Mouse (Mus musculus) liver, embryonic 13.5 days (tissue): ENCODE measurements around the gene Safb. TPM values are rescaled to one million over a fixed set of nuclear protein-coding genes. Genes with fewer than 3 reads are reported as not detected.

Experiments
- ATAC-seq: fragments of 200-750 bp; cut with Nextera tagmentation; 2 replicates; pipeline ENCODE4 v1.8.0; 2017; ENCODE audit warnings: low read depth, mild to moderate bottlenecking, moderate number of reproducible peaks, moderate library complexity
- DNase-seq: peaks from one replicate; pipeline ENCODE4 v3.0.0; 2022
- H3K27ac ChIP-seq: fragments of 300-500 bp; sonication (generic); 2 replicates; pipeline ENCODE4 v1.5.1; 2015; ENCODE audit warnings: moderate library complexity, mild to moderate bottlenecking, inconsistent platforms
- H3K27me3 ChIP-seq: fragments of 300-500 bp; sonication (generic); 2 replicates; pipeline ENCODE4 v1.6.1; 2015; ENCODE audit warnings: mild to moderate bottlenecking, inconsistent platforms
- H3K36me3 ChIP-seq: fragments of 300-500 bp; sonication (generic); 2 replicates; pipeline ENCODE4 v1.6.1; 2015; ENCODE audit warnings: mild to moderate bottlenecking, inconsistent platforms
- H3K4me1 ChIP-seq: fragments of 300-500 bp; sonication (generic); replicated peaks from 2 replicates; pipeline ENCODE4 v1.6.1; 2015; ENCODE audit warnings: inconsistent platforms
- H3K4me2 ChIP-seq: fragments of 300-500 bp; sonication (generic); 2 replicates; pipeline ENCODE4 v1.6.1; 2015; ENCODE audit warnings: inconsistent platforms, mild to moderate bottlenecking, moderate library complexity
- H3K4me3 ChIP-seq: fragments of 300-500 bp; sonication (generic); replicated peaks from 2 replicates; pipeline ENCODE4 v1.5.1; 2015; ENCODE audit warnings: mild to moderate bottlenecking, inconsistent platforms
- H3K9ac ChIP-seq: fragments of 300-500 bp; sonication (generic); 2 replicates; pipeline ENCODE4 v1.6.1; 2015; ENCODE audit warnings: mild to moderate bottlenecking, inconsistent platforms
- H3K9me3 ChIP-seq: fragments of 300-500 bp; sonication (generic); replicated peaks from 2 replicates; pipeline ENCODE4 v1.6.1; 2016; ENCODE audit warnings: inconsistent platforms
- WGBS: fragments of 180-500 bp; shearing (Covaris S2); methylation state at CpG from one replicate; pipeline ENCODE4 v1.1.7; 2015; ENCODE audit not compliant: insufficient replicate concordance; 5-methylcytosine and 5-hydroxymethylcytosine counted together
- polyA plus RNA-seq: library from polyadenylated mRNA; unstranded; fragments of >200 nt; fragmentation: Nextera tagmentation; extraction: Ambion mirVana; gene quantifications from 2 replicates; pipeline ENCODE4 v1.2.1, GENCODE M21; 2015

The Safb gene
- polyA plus RNA-seq, result 44.4 and 59.7 TPM in 2 replicates

GRCm38 (mm10) chr17:56584257-56585130 lies at the start of gene Safb, which contains the start of gene Safb2:
Safb (plus strand) TSS chr17:56584825.
Safb2 (minus strand) TSS chr17:56584585.
- H3K4me2 ChIP-seq, result peak within 1 kb of the TSS; percentile 92
- H3K4me1 ChIP-seq, result peaks cover 68% of the 10 kb centered on the region
- DNase-seq (peak; percentile 98), ATAC-seq (peak; percentile 94)
- WGBS, result under 1% methylated on average over 95 of the region's 101 CpGs
- H3K4me3 ChIP-seq, result peak within 1 kb of the TSS; percentile 95
- H3K9ac ChIP-seq, result peak within 1 kb of the TSS; percentile 95
- H3K9me3 ChIP-seq, result no peaks in the 10 kb centered on the region
- no peaks in the 10 kb centered on the region for H3K27me3 ChIP-seq
- H3K27ac ChIP-seq, result peak within 1 kb of the TSS; percentile 96
- H3K36me3 ChIP-seq, result peaks cover 70% of the 10 kb centered on the region

GRCm38 (mm10) chr17:56536192-56536591 lies 48.4 kb upstream of the Safb start:
- H3K4me2 ChIP-seq, result no peak overlapping the region
- H3K4me3 ChIP-seq, result no peak overlapping the region
- no peak overlapping the region for H3K27ac ChIP-seq
- no peak overlapping the region for H3K9ac ChIP-seq
- H3K9me3 ChIP-seq, result no peaks in the 10 kb centered on the region
- peaks cover 4% of the 10 kb centered on the region; the same call in 1 of the 2 replicates for H3K4me1 ChIP-seq
- H3K36me3 ChIP-seq, result no peaks in the 10 kb centered on the region
- WGBS, result 47% methylated on average over 14 of the region's 14 CpGs
- 0 out of 2 replicates have a peak, but pooled peaks cover 6% of the 10 kb centered on the region for H3K27me3 ChIP-seq
- DNase-seq (no peak), ATAC-seq (no peak)

GRCm38 (mm10) chr17:56536874-56537273 lies 47.8 kb upstream of the Safb start:
- no peak for ATAC-seq
- no peak overlapping the region for H3K4me2 ChIP-seq
- WGBS, result 62% methylated on average over 3 of the region's 3 CpGs
- DNase-seq, result no peak
- no peaks in the 10 kb centered on the region for H3K36me3 ChIP-seq
- 0 out of 2 replicates have a peak, but pooled peaks cover 6% of the 10 kb centered on the region for H3K27me3 ChIP-seq
- H3K4me3 ChIP-seq, result no peak overlapping the region
- H3K9me3 ChIP-seq, result no peaks in the 10 kb centered on the region
- H3K9ac ChIP-seq, result no peak overlapping the region
- H3K27ac ChIP-seq, result no peak overlapping the region
- peaks cover 4% of the 10 kb centered on the region; the same call in 1 of the 2 replicates for H3K4me1 ChIP-seq

GRCm38 (mm10) chr17:56537912-56538311 lies 46.7 kb upstream of the Safb start:
- no peak for DNase-seq
- H3K4me3 ChIP-seq, result no peak overlapping the region
- H3K27ac ChIP-seq, result no peak overlapping the region
- 46% methylated on average over 8 of the region's 8 CpGs for WGBS
- no peak overlapping the region for H3K9ac ChIP-seq
- no peak overlapping the region for H3K4me2 ChIP-seq
- ATAC-seq, result no peak
- peaks cover 4% of the 10 kb centered on the region; the same call in 1 of the 2 replicates for H3K4me1 ChIP-seq
- H3K9me3 ChIP-seq, result no peaks in the 10 kb centered on the region
- no peaks in the 10 kb centered on the region for H3K36me3 ChIP-seq
- H3K27me3 ChIP-seq, result peaks cover 12% of the 10 kb centered on the region; the same call in 1 of the 2 replicates

- DNase-seq (no peak), ATAC-seq (peak; percentile 43)
Measured at GRCm38 (mm10) chr17:56540562-56540975, 44.1 kb upstream of the Safb start.

GRCm38 (mm10) chr17:56542736-56543135 lies 41.9 kb upstream of the Safb start:
- no peak overlapping the region for H3K27ac ChIP-seq
- H3K4me1 ChIP-seq, result peaks cover 8% of the 10 kb centered on the region; the same call in 1 of the 2 replicates
- H3K4me2 ChIP-seq, result no peak overlapping the region
- no peak for DNase-seq
- WGBS, result 48% methylated on average over 8 of the region's 8 CpGs
- no peak overlapping the region for H3K9ac ChIP-seq
- no peak overlapping the region for H3K4me3 ChIP-seq
- H3K9me3 ChIP-seq, result no peaks in the 10 kb centered on the region
- ATAC-seq, result no peak
- peaks cover 7% of the 10 kb centered on the region; the same call in 1 of the 2 replicates for H3K27me3 ChIP-seq
- no peaks in the 10 kb centered on the region for H3K36me3 ChIP-seq

More at GRCm38 (mm10) chr17:56540562-56540975, 44.1 kb upstream of the Safb start:
- Histone ChIP-seq H3K9ac (no peak overlapping the region), H3K4me2 (no peak overlapping the region), H3K36me3 (no peaks in the 10 kb centered on the region), H3K4me1 (peaks cover 4% of the 10 kb centered on the region; the same call in 1 of the 2 replicates), H3K27me3 (peaks cover 12% of the 10 kb centered on the region; the same call in 1 of the 2 replicates), H3K27ac (no peak overlapping the region), H3K4me3 (no peak overlapping the region), H3K9me3 (no peaks in the 10 kb centered on the region)
- 22% methylated on average over 6 of the region's 6 CpGs for WGBS

GRCm38 (mm10) chr17:56543684-56544224 lies 40.9 kb upstream of the Safb start:
- Histone ChIP-seq H3K4me2 (no peak overlapping the region), H3K4me1 (peaks cover 8% of the 10 kb centered on the region; the same call in 1 of the 2 replicates), H3K9ac (no peak overlapping the region), H3K27me3 (peaks cover 7% of the 10 kb centered on the region; the same call in 1 of the 2 replicates), H3K27ac (no peak overlapping the region), H3K36me3 (no peaks in the 10 kb centered on the region), H3K4me3 (no peak overlapping the region), H3K9me3 (no peaks in the 10 kb centered on the region)
- DNase-seq (no peak), ATAC-seq (no peak)
- 54% methylated on average over 3 of the region's 3 CpGs for WGBS

- H3K4me1 ChIP-seq, result peaks cover 8% of the 10 kb centered on the region; the same call in 1 of the 2 replicates
- WGBS, result 57% methylated on average over 7 of the region's 7 CpGs
- no peaks in the 10 kb centered on the region for H3K9me3 ChIP-seq
- DNase-seq (no peak), ATAC-seq (no peak)
- no peak overlapping the region for H3K4me2 ChIP-seq
- no peaks in the 10 kb centered on the region for H3K36me3 ChIP-seq
- H3K27me3 ChIP-seq, result peaks cover 7% of the 10 kb centered on the region; the same call in 1 of the 2 replicates
- no peak overlapping the region for H3K4me3 ChIP-seq
- H3K9ac ChIP-seq, result no peak overlapping the region
- H3K27ac ChIP-seq, result no peak overlapping the region
Measured at GRCm38 (mm10) chr17:56544699-56545387, 39.8 kb upstream of the Safb start.

- peaks cover 4% of the 10 kb centered on the region; the same call in 1 of the 2 replicates for H3K4me1 ChIP-seq
- no peaks in the 10 kb centered on the region for H3K9me3 ChIP-seq
- H3K27ac ChIP-seq, result no peak overlapping the region
- no peaks in the 10 kb centered on the region for H3K36me3 ChIP-seq
- H3K9ac ChIP-seq, result no peak overlapping the region
- no peak overlapping the region for H3K4me2 ChIP-seq
- no peak for ATAC-seq
- H3K4me3 ChIP-seq, result no peak overlapping the region
- WGBS, result 29% methylated on average over 1 of the region's 1 CpGs
- peaks cover 7% of the 10 kb centered on the region; the same call in 1 of the 2 replicates for H3K27me3 ChIP-seq
- DNase-seq, result no peak
Measured at GRCm38 (mm10) chr17:56545945-56546344, 38.7 kb upstream of the Safb start.

- Histone ChIP-seq H3K9ac (no peak overlapping the region), H3K4me1 (peaks cover 4% of the 10 kb centered on the region; the same call in 1 of the 2 replicates), H3K36me3 (no peaks in the 10 kb centered on the region), H3K27me3 (peaks cover 7% of the 10 kb centered on the region; the same call in 1 of the 2 replicates), H3K9me3 (no peaks in the 10 kb centered on the region), H3K4me3 (no peak overlapping the region), H3K4me2 (no peak overlapping the region), H3K27ac (no peak overlapping the region)
- WGBS, result 62% methylated on average over 5 of the region's 5 CpGs
- no peak for ATAC-seq
- no peak for DNase-seq
Measured at GRCm38 (mm10) chr17:56546576-56546975, 38.0 kb upstream of the Safb start.
